Mouse (Mus musculus) bone marrow macrophage, adult 2 months (primary cell): ENCODE results near the gene Cgn.

Experiments used
- CTCF ChIP-seq: IDR thresholded peaks from 2 replicates; pipeline ENCODE4 v1.5.1; 2012; ENCODE audit warnings: low read depth, mild to moderate bottlenecking, low read length, moderate library complexity
- POLR2A ChIP-seq: IDR thresholded peaks from 2 replicates; pipeline ENCODE4 v1.6.1; 2012; ENCODE audit warnings: mild to moderate bottlenecking, low read depth, low read length, borderline replicate concordance

DNA sequence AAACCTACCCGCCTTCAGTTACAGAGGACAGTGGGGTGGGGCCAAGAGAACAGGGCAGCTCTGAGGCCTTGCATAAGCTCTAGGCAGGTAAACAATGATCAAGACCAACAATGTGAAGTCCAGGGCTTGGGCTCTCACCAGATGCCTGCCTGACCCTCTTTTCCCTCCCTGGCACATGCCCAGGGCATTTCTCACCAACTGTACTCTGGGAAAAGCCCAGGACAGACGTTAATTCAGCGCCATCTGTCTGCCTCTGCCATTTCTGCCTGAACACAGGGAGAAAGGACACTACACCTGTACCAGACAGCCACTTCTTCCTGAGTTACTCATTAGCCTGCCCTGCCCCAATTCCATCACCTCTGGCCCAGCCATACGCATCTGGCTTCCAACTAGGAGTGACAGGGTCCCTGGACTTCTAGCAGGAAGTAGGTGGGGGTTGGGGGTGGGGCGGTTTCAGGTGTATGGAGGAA is 2.8 kb downstream of the Cgn start:
- TF ChIP-seq POLR2A (no peak), CTCF (no peak)
